Mouse (Mus musculus): ENCODE results near the gene Fam171a1.

DNA sequence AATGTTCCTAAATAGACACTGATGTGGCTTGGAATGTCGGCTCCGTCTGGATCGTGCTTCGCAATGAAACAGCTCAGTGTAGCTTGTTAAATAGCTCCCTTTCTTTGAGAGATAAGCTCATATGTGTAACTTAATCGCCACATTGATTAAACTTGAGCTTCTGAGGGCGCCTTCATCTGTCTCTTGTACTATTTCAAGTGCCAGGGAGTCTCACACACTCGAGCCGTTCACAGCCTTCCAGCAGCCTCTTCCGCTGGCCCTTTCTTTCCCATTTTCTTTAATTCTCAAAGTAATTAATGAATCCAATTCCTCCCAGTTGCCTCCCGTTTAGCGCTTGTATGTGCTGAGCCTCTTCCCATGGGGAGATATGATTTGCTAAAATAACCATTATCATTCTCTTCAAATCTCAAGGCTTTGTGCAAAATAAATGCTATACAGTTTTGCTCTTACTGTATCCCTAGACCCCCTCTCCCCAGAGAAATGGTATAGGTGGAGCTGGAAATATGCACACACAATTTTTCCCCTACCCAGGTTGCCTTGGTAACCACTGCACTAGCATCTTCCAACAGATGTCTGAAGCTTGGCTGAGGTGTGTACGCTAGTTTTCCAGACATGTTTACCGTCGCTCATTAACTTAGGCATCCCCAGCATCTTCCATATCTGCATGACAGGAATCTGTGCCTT lies 54.8 kb downstream of the Fam171a1 start:
- no peak for TF ChIP-seq POLR2A (IDR thresholded peaks at IDR 0.05; ENCODE audit: extremely low read depth, insufficient read depth, low read length)
- no peak for TF ChIP-seq CTCF (IDR thresholded peaks at IDR 0.05; ENCODE audit: extremely low read depth, insufficient read depth, low read length)
